Mouse (Mus musculus) heart, postnatal 0 days (tissue): Measurements from ENCODE around the gene Rfx1.

Source experiments
- CTCF ChIP-seq: IDR thresholded peaks from 2 replicates; pipeline ENCODE4 v1.5.1; 2016; ENCODE audit warnings: antibody characterized with exemption, control low read depth, low read depth
- EP300 ChIP-seq: IDR thresholded peaks from 2 replicates; pipeline ENCODE4 v1.6.1; 2016; ENCODE audit warnings: antibody characterized with exemption, low read depth

DNA sequence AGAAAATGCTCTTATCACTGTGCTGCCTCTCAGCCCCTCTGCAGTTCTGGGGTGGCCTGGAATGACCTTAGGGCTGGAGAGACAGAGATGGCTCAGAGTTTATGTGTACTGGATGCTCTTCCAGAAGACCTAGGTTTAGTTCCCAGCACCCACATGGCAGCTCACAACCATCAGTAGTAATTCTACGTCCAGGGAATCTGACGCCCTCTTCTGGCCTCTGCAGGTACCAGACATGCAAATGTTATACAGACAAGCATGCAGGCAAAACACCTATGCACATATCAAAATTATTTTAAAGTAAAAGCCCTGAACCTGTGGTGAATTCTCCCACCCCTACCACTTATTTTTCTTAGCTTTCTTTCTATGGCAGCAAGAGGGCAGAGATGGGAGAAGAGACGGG, 20.1 kb upstream of the Rfx1 start:
- TF ChIP-seq CTCF = no peak
- no peak for TF ChIP-seq EP300
